Mouse (Mus musculus) frontal cortex, postnatal 36 days (tissue): ENCODE measurements around the gene Psma4.
"Not testable (repeated sequence)": the region's sequence is repeated elsewhere in the genome, so short reads cannot be mapped to it uniquely, and the experiment has no call there.

ENCODE experiments used
- DNase-seq, 2 experiments: peaks; one replicate each; pipeline ENCODE4 v3.0.0; 2022; ENCODE audit warnings: low spot score in 2 of 2

The Psma4 gene

GRCm38 (mm10) chr9:54950575-54951321 is at the start of gene Psma4, which contains the start of gene AY074887:
Psma4 (plus strand) TSS chr9:54950790.
AY074887 (minus strand) TSS chr9:54950998.
- DNase-seq: peak; percentile 83 to 87

- no peak for DNase-seq
Observed at GRCm38 (mm10) chr9:54909446-54909845, 41.1 kb upstream of the Psma4 start.

DNA sequence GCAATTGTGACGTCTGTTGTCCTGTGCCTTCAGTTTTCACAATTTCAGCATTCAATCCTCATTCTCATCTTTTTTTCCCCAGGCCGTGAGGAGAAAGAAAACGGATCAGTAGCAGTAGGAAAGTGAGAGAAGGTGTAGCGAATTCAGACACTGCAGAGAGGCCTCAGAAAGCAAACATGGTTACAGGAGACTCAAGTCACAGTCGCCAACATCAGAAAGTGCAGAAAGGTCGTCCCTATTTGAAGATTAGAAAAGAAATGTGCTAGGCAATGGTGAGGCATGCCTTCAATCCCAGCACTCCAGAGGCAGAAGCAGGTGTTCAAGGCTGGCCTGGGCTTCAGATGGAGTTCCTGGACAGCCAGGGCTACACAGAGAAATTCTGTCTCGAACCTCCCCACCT is 35.0 kb upstream of the Psma4 start:
- no peak for DNase-seq

DNA sequence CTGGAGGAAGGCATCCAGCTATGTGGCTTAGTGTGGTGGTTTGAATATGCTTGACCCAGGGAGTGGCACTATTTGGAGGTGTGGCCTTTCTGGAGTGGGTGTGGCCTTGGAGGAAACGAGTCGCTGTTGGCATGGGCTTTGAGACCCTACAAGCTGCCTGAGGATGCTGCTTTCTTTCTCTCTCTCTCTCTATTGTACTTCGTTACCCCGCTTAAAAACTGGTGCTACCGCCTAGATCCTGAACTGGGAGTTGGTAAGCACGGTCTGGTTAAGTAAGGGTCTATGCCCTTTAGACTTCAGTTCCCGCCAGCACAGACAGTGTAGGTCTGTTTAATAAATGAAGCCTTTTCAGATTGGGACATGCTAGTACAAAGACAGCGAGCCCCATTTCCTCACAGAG is 34.2 kb upstream of the Psma4 start:
- no peak for DNase-seq

GRCm38 (mm10) chr9:54917010-54917677 is 33.4 kb upstream of the Psma4 start, which contains the start of gene Hykk:
Hykk (plus strand) TSS chr9:54917283.
- peak; percentile 83 to 90 for DNase-seq

GRCm38 (mm10) chr9:54918191-54918590 is 32.4 kb upstream of the Psma4 start:
- no peak for DNase-seq

DNA sequence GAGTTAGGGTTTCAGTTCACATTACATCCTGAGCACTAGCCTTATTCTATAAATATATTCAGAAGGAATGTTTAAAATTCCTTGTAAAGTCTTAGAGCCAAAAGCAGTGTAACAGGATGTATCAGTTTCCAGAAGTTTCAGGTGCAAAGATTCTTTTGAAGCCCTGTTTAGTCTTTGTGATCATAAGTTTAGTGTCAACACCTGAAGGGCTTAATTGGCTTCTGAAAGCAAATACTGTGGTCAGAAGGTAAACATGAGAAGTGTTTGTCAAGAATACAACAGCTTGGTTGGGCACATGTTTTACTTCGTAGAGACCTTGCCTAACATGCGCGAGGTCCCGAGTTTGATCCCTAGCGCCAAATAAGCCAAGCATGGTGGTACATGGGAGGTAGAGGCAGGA is 31.8 kb upstream of the Psma4 start:
- DNase-seq: no peak

DNA sequence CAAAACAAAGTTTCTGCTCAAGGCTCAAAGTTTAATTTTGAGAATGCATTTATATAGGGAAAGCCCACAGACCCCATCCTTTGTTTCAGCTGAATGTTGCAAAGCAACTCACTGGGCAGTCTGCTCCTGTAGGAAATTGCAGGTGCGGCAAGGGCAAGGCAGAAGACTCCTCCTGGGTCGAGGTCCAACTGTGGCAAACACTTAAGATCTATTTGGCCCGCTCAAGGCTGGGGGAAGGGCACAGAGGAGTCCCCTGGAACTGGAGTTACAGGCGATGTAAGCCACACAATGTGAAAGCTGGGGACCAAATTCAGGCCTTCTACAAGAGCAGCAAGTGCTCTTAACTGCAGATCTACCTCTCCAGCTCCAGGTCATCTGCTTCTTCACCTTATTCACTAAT is 30.6 kb upstream of the Psma4 start:
- DNase-seq: no peak

DNA sequence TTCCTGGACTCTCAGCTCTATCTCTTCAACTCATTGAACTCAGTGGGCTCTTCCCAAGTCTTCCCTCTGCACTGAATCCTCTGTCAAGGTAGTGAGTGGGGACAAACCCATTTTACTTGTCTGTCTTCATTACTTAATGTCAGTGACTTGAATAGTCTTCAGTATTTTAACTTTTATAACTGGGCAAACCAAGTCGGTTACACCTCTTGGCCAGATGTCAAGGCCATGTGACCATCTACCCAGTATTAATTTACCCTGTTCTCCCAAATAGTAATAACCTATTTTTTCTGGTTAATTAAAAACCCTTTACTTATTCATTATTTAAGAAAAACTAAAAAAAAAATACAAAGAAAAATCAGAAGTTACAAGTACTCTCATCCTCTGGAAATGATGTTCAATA is 19.8 kb upstream of the Psma4 start:
- DNase-seq: no peak

- no peak for DNase-seq
Observed at GRCm38 (mm10) chr9:54931765-54932164, 18.8 kb upstream of the Psma4 start.

DNA sequence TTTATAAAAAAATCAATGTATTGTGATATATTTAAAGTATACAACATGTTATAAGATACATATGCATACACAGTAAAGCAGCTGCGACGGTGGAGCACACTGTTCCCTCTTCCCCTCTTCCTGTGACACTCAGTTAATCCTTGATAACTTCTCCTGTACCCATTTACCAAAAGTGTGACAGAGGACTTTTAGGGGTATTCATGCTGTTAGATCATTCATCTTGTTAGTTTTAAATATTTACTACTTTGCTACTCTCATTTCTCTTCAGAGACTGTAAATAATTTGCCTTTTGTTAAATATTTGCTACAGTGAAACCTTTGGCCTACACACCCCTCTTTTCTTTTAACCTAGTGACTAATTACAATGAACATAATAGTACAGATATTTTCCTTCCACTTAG is 18.2 kb upstream of the Psma4 start:
- no peak for DNase-seq

- no peak for DNase-seq
Observed at GRCm38 (mm10) chr9:54942071-54942470, 8.5 kb upstream of the Psma4 start.

DNA sequence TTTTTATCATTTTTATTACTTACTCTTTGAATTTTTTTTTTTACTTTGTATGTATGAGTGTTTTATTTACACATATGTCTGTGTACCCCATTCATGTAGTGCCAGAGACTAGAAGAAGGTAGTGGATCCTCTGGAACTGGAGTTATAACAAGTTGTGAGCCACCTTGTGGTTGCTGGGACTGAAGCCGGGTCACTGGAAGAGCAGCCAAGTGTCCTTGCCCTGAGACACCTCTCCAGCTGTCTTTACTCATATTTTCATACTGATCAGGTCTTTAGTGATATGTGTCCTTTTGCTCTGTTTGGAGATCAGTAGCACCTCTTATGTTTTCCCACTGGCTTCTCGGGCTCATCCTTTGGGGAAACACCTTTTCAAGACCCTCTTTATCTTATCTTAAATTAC is 6.1 kb upstream of the Psma4 start:
- no peak for DNase-seq

DNA sequence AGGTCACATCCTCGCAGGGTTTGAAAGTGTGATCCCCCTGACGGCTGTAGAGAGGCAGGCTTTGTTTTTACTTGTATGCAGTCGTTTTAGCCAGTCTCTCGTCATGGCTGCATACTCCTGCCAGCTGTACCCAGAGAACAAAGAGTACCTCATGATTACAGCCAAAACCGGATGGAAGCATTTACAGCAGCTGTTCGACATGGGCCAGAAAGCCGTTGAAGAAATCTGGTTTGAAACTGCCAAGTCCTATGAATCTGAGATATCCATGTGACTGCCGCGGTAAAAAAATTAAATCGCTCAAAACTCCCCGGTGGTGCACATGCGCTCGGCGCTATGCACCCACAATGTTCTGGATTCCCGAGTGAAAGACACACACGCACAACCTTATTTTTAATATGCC is 4.3 kb upstream of the Psma4 start:
- no peak for DNase-seq

- no peak for DNase-seq
Observed at GRCm38 (mm10) chr9:54949465-54949864, 1.1 kb upstream of the Psma4 start.

DNA sequence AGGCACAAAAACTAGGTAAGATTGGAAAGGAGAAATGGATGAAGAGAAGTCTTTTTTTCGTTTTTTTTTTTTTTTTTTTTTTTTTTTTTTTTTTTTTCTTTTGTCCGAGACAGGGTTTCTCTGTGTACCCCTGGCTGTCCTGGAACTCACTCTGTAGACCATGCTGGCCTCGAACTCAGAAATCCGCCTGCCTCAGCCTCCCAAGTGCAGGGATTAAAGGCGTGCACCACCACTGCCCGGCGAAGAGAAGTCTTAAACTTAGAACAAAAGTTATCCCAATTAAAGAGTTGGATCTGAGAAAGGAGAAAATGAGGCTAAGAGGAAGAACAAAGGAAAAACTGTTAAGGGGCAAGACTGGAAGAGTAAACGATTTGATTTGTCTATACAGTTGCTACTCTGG is 428 bp upstream of the Psma4 start:
- DNase-seq: not testable (repeated sequence)

- DNase-seq: no peak
Observed at GRCm38 (mm10) chr9:54961059-54961458, 10.5 kb downstream of the Psma4 start.

DNA sequence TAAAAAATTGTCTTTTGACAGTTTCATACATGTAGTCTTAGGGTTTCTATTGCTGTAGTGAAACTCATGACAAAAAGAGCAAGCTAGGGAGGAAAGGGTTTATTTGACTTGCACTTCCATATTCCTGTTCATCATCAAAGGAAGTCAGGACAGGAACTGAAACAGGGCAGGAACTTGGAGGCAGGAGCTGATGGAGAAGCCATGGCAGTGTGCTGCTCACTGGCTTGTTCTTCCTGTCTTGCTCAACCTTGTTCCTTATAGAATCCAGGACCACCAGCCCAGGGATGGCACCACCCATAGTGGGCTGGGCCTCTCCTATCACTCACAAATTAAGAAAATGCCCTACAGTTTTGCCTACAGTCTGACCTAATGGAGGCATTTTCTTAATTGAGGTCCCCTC is 13.1 kb downstream of the Psma4 start:
- DNase-seq: no peak

GRCm38 (mm10) chr9:54969972-54970637 is 19.5 kb downstream of the Psma4 start:
- DNase-seq: no peak

GRCm38 (mm10) chr9:54980674-54981073 is 30.1 kb downstream of the Psma4 start, which contains the start of gene Chrna5:
Chrna5 (plus strand) TSS chr9:54980880.
- DNase-seq: peak in 1 of 2 experiments; percentile 11

GRCm38 (mm10) chr9:54981291-54982191 is 31.0 kb downstream of the Psma4 start:
- no peak for DNase-seq

DNA sequence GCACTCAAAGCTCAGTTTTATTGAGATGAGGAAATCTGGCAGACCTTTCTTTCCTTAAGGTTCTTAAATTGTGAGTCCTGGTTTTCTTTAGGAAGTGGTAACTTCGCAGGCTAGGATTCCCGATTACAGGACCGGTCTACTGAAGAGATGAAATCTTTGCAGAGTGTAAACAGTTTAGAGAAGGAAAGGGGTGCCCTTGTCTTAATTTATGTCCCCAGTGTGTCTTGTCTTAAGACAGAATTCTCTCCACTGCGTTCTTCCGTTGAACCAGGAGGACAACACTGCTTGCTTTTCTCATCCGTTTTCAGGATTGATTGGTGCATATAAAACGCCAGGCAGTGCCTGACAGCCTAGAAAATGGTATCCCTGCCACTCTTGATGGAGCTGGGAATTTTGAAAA is 31.8 kb downstream of the Psma4 start:
- DNase-seq: no peak
